Mouse (Mus musculus) heart, embryonic 13.5 days (tissue): Measurements from ENCODE around the gene Clint1. TPM values are rescaled to one million over a fixed set of nuclear protein-coding genes. Genes with fewer than 3 reads are reported as not detected.
A peak's percentile ranks its signal among the peaks of the same experiment; 100 is the strongest.

Experiments used
- ATAC-seq: fragments of 200-750 bp; cut with Nextera tagmentation; 2 replicates; pipeline ENCODE4 v1.8.0; 2017; ENCODE audit warnings: moderate TSS enrichment; ENCODE audit not compliant: insufficient number of reproducible peaks, low FRiP score, low TSS enrichment; ENCODE audit errors: extremely low read depth
- H3K27ac ChIP-seq: fragments of 300-500 bp; sonication (generic); replicated peaks from 2 replicates; pipeline ENCODE4 v1.5.1; 2015; ENCODE audit warnings: moderate library complexity, mild to moderate bottlenecking, inconsistent platforms
- H3K27me3 ChIP-seq: fragments of 300-500 bp; sonication (generic); replicated peaks from 2 replicates; pipeline ENCODE4 v1.6.1; 2015; ENCODE audit warnings: mild to moderate bottlenecking, inconsistent platforms
- H3K36me3 ChIP-seq: fragments of 300-500 bp; sonication (generic); 2 replicates; pipeline ENCODE4 v1.6.1; 2015; ENCODE audit warnings: mild to moderate bottlenecking, inconsistent platforms
- H3K4me1 ChIP-seq: fragments of 300-500 bp; sonication (generic); 2 replicates; pipeline ENCODE4 v1.6.1; 2015; ENCODE audit warnings: inconsistent platforms
- H3K4me2 ChIP-seq: fragments of 300-500 bp; sonication (generic); 2 replicates; pipeline ENCODE4 v1.6.1; 2015; ENCODE audit warnings: inconsistent platforms, mild to moderate bottlenecking, moderate library complexity
- H3K4me3 ChIP-seq: fragments of 300-500 bp; sonication (generic); 2 replicates; pipeline ENCODE4 v1.5.1; 2015; ENCODE audit warnings: moderate library complexity, mild to moderate bottlenecking, inconsistent platforms
- H3K9ac ChIP-seq: fragments of 300-500 bp; sonication (generic); 2 replicates; pipeline ENCODE4 v1.6.1; 2015; ENCODE audit warnings: inconsistent platforms, mild to moderate bottlenecking, moderate library complexity
- H3K9me3 ChIP-seq: fragments of 300-500 bp; sonication (generic); 2 replicates; pipeline ENCODE4 v1.6.1; 2016; ENCODE audit warnings: inconsistent platforms
- WGBS: fragments of 180-500 bp; shearing (Covaris S2); methylation state at CpG from one replicate; pipeline ENCODE4 v1.1.7; 2015; ENCODE audit warnings: mixed read lengths; 5-methylcytosine and 5-hydroxymethylcytosine counted together
- polyA plus RNA-seq: library from polyadenylated mRNA; unstranded; fragments of >200 nt; fragmentation: Nextera tagmentation; extraction: Ambion mirVana; gene quantifications from 2 replicates; pipeline ENCODE4 v1.2.1, GENCODE M21; 2015

The Clint1 gene
- polyA plus RNA-seq, 1 experiment from 2014 or later: 50.6 TPM

- no peak overlapping the region for H3K4me3 ChIP-seq
- ATAC-seq: no peak
- 77% methylated on average over 12 of the region's 12 CpGs for WGBS
- no peak overlapping the region for H3K9ac ChIP-seq
- no peak overlapping the region for H3K27ac ChIP-seq
- H3K27me3 ChIP-seq: no peaks in the 10 kb centered on the region
- H3K36me3 ChIP-seq: no peaks in the 10 kb centered on the region
- peaks cover 13% of the 10 kb centered on the region for H3K4me1 ChIP-seq
- no peaks in the 10 kb centered on the region for H3K9me3 ChIP-seq
- no peak overlapping the region for H3K4me2 ChIP-seq
Observed at GRCm38 (mm10) chr11:45848253-45848652, 3.6 kb upstream of the Clint1 start.

GRCm38 (mm10) chr11:45849203-45849602, 2.6 kb upstream of the Clint1 start:
- ATAC-seq: no peak
- Histone ChIP-seq H3K4me1 (peaks cover 22% of the 10 kb centered on the region), H3K9me3 (no peaks in the 10 kb centered on the region), H3K4me2 (no peak overlapping the region), H3K36me3 (peaks cover 7% of the 10 kb centered on the region), H3K9ac (no peak overlapping the region), H3K27me3 (no peaks in the 10 kb centered on the region), H3K27ac (no peak overlapping the region), H3K4me3 (no peak overlapping the region)
- WGBS: 72% methylated on average over 4 of the region's 4 CpGs

GRCm38 (mm10) chr11:45849859-45850258, 2.0 kb upstream of the Clint1 start:
- H3K27ac ChIP-seq: no peak overlapping the region
- no peak for ATAC-seq
- H3K4me3 ChIP-seq: no peak overlapping the region
- peaks cover 29% of the 10 kb centered on the region for H3K4me1 ChIP-seq
- no peaks in the 10 kb centered on the region for H3K9me3 ChIP-seq
- no peak overlapping the region for H3K9ac ChIP-seq
- WGBS: 39% methylated on average over 3 of the region's 3 CpGs
- H3K27me3 ChIP-seq: no peaks in the 10 kb centered on the region
- H3K4me2 ChIP-seq: no peak overlapping the region
- H3K36me3 ChIP-seq: peaks cover 12% of the 10 kb centered on the region

GRCm38 (mm10) chr11:45850317-45850716, 1.5 kb upstream of the Clint1 start:
- ATAC-seq: no peak
- H3K4me3 ChIP-seq: no peak overlapping the region

GRCm38 (mm10) chr11:45852124-45852994, 508 bp downstream of the Clint1 start:
- H3K27me3 ChIP-seq: no peaks in the 10 kb centered on the region
- H3K36me3 ChIP-seq: peaks cover 12% of the 10 kb centered on the region
- H3K4me1 ChIP-seq: peaks cover 53% of the 10 kb centered on the region
- ATAC-seq: peak; percentile 39; the same call in 1 of the 2 replicates
- peak overlapping the region; percentile 83 for H3K4me2 ChIP-seq
- 2% methylated on average over 36 of the region's 58 CpGs for WGBS
- peak overlapping the region; percentile 99 for H3K9ac ChIP-seq
- peak overlapping the region; percentile 98 for H3K4me3 ChIP-seq
- H3K27ac ChIP-seq: peak overlapping the region; percentile 90
- H3K9me3 ChIP-seq: no peaks in the 10 kb centered on the region

More at GRCm38 (mm10) chr11:45850317-45850716, 1.5 kb upstream of the Clint1 start:
- Histone ChIP-seq H3K4me1 (peaks cover 34% of the 10 kb centered on the region), H3K9ac (no peak overlapping the region), H3K9me3 (no peaks in the 10 kb centered on the region), H3K4me2 (no peak overlapping the region), H3K36me3 (peaks cover 12% of the 10 kb centered on the region), H3K27ac (no peak overlapping the region), H3K27me3 (no peaks in the 10 kb centered on the region)
- 36% methylated on average over 3 of the region's 3 CpGs for WGBS

- peak overlapping the region; percentile 99 for H3K9ac ChIP-seq
- H3K4me1 ChIP-seq: peaks cover 57% of the 10 kb centered on the region
- 48% methylated on average over 6 of the region's 6 CpGs for WGBS
- H3K9me3 ChIP-seq: no peaks in the 10 kb centered on the region
- no peak for ATAC-seq
- H3K36me3 ChIP-seq: peaks cover 12% of the 10 kb centered on the region
- peak overlapping the region; percentile 98 for H3K4me3 ChIP-seq
- peak overlapping the region; percentile 83 for H3K4me2 ChIP-seq
- H3K27me3 ChIP-seq: no peaks in the 10 kb centered on the region
- no peak overlapping the region for H3K27ac ChIP-seq
Observed at GRCm38 (mm10) chr11:45852995-45853317, 1.1 kb downstream of the Clint1 start.

GRCm38 (mm10) chr11:45853916-45854315, 2.1 kb downstream of the Clint1 start:
- Histone ChIP-seq H3K9ac (0 out of 2 replicates have a peak overlapping the region, but pooled peaks have one; percentile 26), H3K9me3 (no peaks in the 10 kb centered on the region), H3K36me3 (peaks cover 17% of the 10 kb centered on the region), H3K4me2 (peak overlapping the region; percentile 83; the same call in 1 of the 2 replicates), H3K4me1 (peaks cover 57% of the 10 kb centered on the region), H3K27ac (no peak overlapping the region), H3K27me3 (no peaks in the 10 kb centered on the region), H3K4me3 (no peak overlapping the region)
- WGBS: 83% methylated on average over 2 of the region's 2 CpGs
- no peak for ATAC-seq

- Histone ChIP-seq H3K27me3 (no peaks in the 10 kb centered on the region), H3K4me2 (peak overlapping the region; percentile 83), H3K9ac (peak overlapping the region; percentile 59), H3K27ac (no peak overlapping the region), H3K9me3 (no peaks in the 10 kb centered on the region), H3K36me3 (peaks cover 17% of the 10 kb centered on the region), H3K4me3 (no peak overlapping the region), H3K4me1 (peaks cover 57% of the 10 kb centered on the region)
- WGBS: 59% methylated on average over 7 of the region's 7 CpGs
- no peak for ATAC-seq
Observed at GRCm38 (mm10) chr11:45854381-45854780, 2.5 kb downstream of the Clint1 start.

- no peaks in the 10 kb centered on the region for H3K27me3 ChIP-seq
- H3K4me3 ChIP-seq: 0 out of 2 replicates have a peak overlapping the region, but pooled peaks have one; percentile 10
- peak overlapping the region; percentile 61 for H3K9ac ChIP-seq
- H3K27ac ChIP-seq: peak overlapping the region; percentile 75
- H3K9me3 ChIP-seq: no peaks in the 10 kb centered on the region
- H3K4me2 ChIP-seq: peak overlapping the region; percentile 53
- H3K36me3 ChIP-seq: peaks cover 24% of the 10 kb centered on the region
- ATAC-seq: no peak
- WGBS: 34% methylated on average over 7 of the region's 7 CpGs
- H3K4me1 ChIP-seq: peaks cover 56% of the 10 kb centered on the region
Observed at GRCm38 (mm10) chr11:45855407-45856148, 3.7 kb downstream of the Clint1 start.

- Histone ChIP-seq H3K9ac (peak overlapping the region; percentile 61; the same call in 1 of the 2 replicates), H3K4me1 (peaks cover 61% of the 10 kb centered on the region), H3K36me3 (peaks cover 28% of the 10 kb centered on the region), H3K4me3 (peak overlapping the region; percentile 10; the same call in 1 of the 2 replicates), H3K27me3 (no peaks in the 10 kb centered on the region), H3K27ac (peak overlapping the region; percentile 75), H3K4me2 (peak overlapping the region; percentile 53), H3K9me3 (no peaks in the 10 kb centered on the region)
- no peak for ATAC-seq
- 35% methylated on average over 6 of the region's 6 CpGs for WGBS
Observed at GRCm38 (mm10) chr11:45856149-45856516, 4.3 kb downstream of the Clint1 start.

GRCm38 (mm10) chr11:45861334-45861733, 9.5 kb downstream of the Clint1 start:
- ATAC-seq: no peak
- Histone ChIP-seq H3K36me3 (peaks cover 19% of the 10 kb centered on the region), H3K4me2 (no peak overlapping the region), H3K9me3 (no peaks in the 10 kb centered on the region), H3K27me3 (no peaks in the 10 kb centered on the region), H3K4me3 (no peak overlapping the region), H3K4me1 (peaks cover 53% of the 10 kb centered on the region), H3K9ac (no peak overlapping the region), H3K27ac (peak overlapping the region; percentile 7; the same call in 1 of the 2 replicates)
- 19% methylated on average over 7 of the region's 7 CpGs for WGBS
